Mouse (Mus musculus): ENCODE measurements around the gene Mettl7a2. TPM values are rescaled to one million over a fixed set of nuclear protein-coding genes. Genes with fewer than 3 reads are reported as not detected.

The Mettl7a2 gene
- total RNA-seq, 4 experiments from 2014 or later, result 1.5 to 3.3 (median 2.5) TPM

DNA sequence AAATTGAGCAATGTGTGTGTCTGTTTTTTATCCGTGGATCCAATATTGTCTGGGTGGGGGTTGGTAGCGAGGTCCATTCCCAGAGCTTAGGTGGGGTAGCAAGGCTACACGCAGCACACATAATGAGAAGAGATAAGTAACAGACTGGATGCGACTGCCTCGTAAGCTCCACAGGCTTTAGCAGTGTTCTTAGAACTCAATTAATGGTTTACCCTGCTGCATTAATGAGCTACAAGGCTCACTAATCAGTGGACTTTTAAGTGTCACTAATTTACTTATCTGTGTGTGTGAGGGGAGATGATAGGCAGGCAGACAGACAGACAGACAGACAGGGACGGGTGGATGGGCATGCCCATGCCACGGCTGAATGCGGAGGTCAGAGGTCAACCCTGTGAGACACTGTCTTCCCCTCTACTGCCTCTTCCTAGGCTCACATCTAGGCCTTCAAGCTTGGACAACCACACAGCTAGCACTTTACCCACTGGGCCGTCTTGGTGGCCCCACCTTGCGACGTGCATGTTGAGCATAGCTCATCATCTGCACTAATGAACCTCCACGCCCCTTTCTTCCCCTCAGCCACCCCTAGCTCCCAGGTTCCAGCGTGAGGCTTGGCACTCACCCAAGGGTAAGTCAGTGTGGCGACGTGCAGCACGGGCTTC lies 47.7 kb downstream of the Mettl7a2 start:
- DNase-seq, result no peak

DNA sequence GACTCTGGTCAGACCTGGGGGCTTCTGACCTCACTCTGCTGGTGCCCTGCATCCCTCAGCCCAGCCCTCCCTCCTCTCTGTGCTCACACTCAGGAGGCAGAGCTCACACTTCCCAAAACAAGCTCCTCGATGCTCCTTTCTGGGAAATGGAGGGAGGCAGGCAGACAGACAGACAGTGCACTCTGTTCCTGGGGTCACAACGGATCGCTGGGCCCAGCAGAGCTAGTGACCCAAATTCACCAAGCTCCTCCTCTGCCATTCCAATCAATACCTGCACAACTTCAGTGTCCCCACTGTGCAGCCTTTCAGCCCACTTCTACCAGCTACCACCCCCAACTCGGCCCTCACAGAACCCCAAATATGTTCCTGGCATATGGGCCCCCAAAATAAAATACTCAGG lies 48.8 kb downstream of the Mettl7a2 start:
- DNase-seq, result no peak

DNA sequence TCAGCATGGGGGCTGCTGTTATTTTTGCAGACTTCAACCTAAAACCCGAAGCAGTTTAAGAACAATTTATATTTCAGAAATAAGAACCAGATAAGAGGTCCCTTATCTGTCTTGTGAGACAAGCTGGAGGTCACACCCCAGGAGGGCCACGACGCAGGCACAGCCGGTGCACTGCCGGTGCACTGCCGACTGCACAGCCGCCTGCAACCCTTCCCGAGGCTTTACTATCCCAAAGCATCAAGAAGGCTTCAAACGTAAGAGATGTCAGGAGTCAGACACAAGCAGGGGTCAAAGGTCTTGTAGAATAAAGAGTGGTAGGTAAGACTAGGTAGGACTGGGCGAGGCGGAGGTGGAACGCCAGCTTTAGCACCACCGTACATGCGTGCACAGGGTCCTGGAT lies 49.3 kb downstream of the Mettl7a2 start:
- DNase-seq, result no peak

DNA sequence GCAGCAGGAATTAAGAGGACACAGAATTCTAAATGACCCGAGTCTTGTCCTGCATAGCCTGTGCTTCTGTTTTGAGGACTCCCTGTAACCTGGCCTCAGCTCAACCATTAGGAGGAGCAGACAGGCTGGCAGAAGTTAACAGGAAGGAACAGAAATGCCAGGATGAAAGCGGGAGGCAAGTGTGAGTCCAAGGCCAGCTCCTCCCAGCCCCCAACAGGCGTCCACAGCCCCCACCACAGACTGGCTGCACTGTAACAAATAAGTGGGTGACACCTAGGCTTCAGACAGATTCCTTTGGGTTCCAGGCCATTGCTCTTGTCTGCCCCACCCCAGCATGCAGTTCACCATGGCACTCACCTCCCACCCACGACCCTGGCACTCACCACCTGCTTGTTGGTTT lies 49.8 kb downstream of the Mettl7a2 start:
- no peak for DNase-seq

DNA sequence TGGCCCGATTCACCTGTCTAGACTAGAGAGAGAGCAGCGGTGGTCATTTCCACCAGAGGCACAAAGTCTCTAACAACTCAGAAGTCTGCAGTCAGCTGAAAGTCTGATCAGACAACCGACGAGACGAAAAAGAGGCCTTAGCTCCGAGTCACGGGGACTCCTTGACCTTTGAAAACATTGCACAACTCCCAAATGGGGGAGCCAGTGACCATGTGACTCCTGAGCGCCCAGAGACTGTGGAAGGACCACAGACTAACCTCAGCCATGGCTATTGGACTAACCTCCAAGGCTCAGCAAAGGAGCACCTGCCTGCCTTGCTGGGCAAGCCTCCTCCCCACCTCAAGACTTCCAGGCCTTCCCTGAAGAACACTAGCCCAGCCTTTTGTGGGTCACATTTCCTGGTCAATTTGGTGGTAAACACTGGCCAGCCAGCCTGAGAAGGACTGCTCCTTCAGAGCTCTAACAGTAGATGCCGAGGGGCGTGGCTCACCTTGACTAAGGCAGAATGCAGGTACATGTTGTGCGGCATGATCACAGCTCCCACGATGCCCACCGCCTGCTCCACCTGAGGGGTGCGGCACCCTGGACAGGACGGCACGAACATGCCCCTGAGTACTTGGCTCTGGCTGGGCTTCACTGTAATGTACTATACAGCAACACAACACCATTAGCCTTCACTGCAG lies 50.5 kb downstream of the Mettl7a2 start:
- peak; percentile 66 for DNase-seq

DNA sequence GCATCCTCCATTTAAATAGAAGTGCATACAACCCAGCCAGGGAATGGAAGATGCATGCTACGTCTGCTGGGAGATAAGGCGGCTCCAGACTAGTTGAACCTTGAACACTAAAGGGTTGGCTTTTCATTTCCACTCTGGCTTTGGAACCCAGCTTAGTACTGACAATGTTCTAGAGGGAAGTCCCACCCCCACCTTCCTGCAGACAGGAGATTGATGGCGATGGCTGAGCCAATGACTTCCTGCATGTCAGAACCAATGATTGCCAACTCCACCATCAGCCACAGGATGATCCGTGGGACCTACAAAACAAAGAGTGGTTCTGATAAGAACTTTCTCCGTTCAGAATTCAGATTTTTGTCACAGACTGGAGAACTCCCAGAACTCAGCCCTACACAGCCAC lies 53.1 kb downstream of the Mettl7a2 start:
- no peak for DNase-seq

DNA sequence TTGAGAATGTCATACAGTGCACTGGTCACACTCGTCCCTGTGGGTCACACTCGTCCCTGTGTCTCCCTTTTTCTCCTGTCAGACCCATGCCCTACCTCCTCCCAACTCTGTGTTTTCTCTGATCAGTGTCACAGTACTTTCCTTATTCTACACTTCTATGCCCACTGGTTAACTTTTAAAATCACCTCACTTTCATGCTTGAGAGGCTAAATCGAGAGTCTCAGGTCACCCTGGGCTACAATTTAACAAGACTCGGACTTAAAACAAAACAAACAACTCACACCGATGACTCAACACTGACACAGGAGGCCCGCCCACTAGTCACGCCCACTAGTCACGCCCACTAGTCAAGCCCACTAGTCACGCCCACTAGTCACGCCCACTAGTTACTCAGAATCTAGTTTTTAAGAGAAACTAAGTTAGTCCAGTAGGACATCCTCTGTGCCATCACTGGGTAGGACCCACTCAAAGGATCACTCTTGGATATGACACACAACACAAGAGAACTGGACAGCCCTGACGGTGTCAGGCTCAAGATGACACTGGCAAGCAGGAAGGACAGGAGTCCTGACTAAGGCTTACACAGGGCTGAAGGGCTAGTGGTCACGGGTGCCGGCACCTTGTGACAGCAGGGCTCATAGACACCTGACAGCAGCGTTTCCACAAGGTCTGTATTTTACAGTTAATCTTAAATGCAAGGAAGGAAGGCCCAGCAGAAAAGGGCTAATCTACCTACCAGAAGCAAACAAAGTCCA lies 58.1 kb downstream of the Mettl7a2 start:
- peak; percentile 71 for DNase-seq

Other genes starting within 250 kb of the Mettl7a2 start
- 10 to 100 TPM; 61.9 to 72.1 (median 66.3) TPM for gene Atf1, start 125.4 kb upstream of the Mettl7a2 start, total RNA-seq (2022)
- not detected for gene Tmprss12, start 72.4 kb upstream of the Mettl7a2 start, total RNA-seq (2022)
- gene Mettl7a1, start 49.1 kb upstream of the Mettl7a2 start, total RNA-seq (2022), result 100 to 1,000 TPM in 3 of 4 experiments, 10 to 100 TPM in 1; 80.4 to 134 (median 120) TPM
- gene Mettl7a3, start 18.3 kb upstream of the Mettl7a2 start, total RNA-seq (2022), result under 1 TPM in 2 of 4 experiments, not detected in 2; 0.27 to 0.31 TPM
- gene Methig1, start 51 bp upstream of the Mettl7a2 start, total RNA-seq (2022), result under 1 TPM; 0.41 to 0.98 (median 0.71) TPM
- gene Higd1c, start 11.3 kb downstream of the Mettl7a2 start, total RNA-seq (2022), result 1 to 10 TPM in 2 of 4 experiments, not detected in 2; 1.0 to 1.7 TPM
- gene Gm5475, start 68.9 kb downstream of the Mettl7a2 start, total RNA-seq (2022), result under 1 TPM; 0.09 to 0.28 (median 0.26) TPM
- 100 to 1,000 TPM; 110 to 151 (median 127) TPM for gene Slc11a2, start 71.9 kb downstream of the Mettl7a2 start, total RNA-seq (2022)
- gene Letmd1, start 115.8 kb downstream of the Mettl7a2 start, total RNA-seq (2022), result 100 to 1,000 TPM in 3 of 4 experiments, 10 to 100 TPM in 1; 77.8 to 122 (median 108) TPM
- 1 to 10 TPM; 5.7 to 8.5 (median 6.7) TPM for gene Csrnp2, start 142.3 kb downstream of the Mettl7a2 start, total RNA-seq (2022)
- 10 to 100 TPM; 25.6 to 38.0 (median 30.8) TPM for gene Tfcp2, start 198.8 kb downstream of the Mettl7a2 start, total RNA-seq (2022)
- gene Pou6f1, start 246.8 kb downstream of the Mettl7a2 start, total RNA-seq (2022), result 10 to 100 TPM; 17.1 to 33.5 (median 23.8) TPM

All from adrenal gland, adult 8-10 months (tissue).